Mouse (Mus musculus): ENCODE results near the gene Fgfr2. TPM values are rescaled to one million over a fixed set of nuclear protein-coding genes. Genes with fewer than 3 reads are reported as not detected.

The Fgfr2 gene
- polyA plus RNA-seq, 1 experiment from 2014 or later: 47.9 TPM

DNA sequence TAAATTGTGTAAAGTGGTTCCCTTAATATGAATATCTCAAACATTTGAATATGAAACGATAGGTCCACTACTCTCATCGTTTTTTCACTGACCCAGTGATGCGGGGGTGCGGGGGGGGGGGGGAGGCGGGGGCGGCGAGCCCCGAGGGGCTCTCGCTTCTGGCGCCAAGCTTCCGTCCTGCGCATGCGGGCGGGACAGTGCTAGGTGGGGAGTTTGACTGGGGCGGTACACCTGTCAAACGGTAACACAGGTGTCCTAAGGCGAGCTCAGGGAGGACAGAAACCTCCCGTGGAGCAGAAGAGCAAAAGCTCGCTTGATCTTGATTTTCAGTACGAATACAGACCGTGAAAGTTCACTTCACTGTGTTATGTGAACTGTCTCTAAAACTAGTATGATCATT, 2288.9 kb downstream of the Fgfr2 start:
- peak; percentile 95 for ATAC-seq
- Histone ChIP-seq H3K27me3 (peaks cover 54% of the 10 kb centered on the region), H3K9ac (no peak overlapping the region), H3K4me1 (peaks cover 33% of the 10 kb centered on the region), H3K36me3 (ENCODE audit: poor library complexity, severe bottlenecking) (no peaks in the 10 kb centered on the region), H3K4me2 (no peak overlapping the region), H3K4me3 (no peak overlapping the region), H3K27ac (no peak overlapping the region), H3K9me3 (replicated peaks) (no peaks in the 10 kb centered on the region)
- 8% methylated on average over 18 of the region's 21 CpGs for WGBS

GRCm38 (mm10) chr7:130831586-130831985, 2291.6 kb downstream of the Fgfr2 start:
- Histone ChIP-seq H3K4me3 (no peak overlapping the region), H3K4me2 (no peak overlapping the region), H3K9ac (no peak overlapping the region), H3K27me3 (peaks cover 40% of the 10 kb centered on the region), H3K9me3 (replicated peaks) (no peaks in the 10 kb centered on the region), H3K4me1 (peaks cover 15% of the 10 kb centered on the region), H3K27ac (no peak overlapping the region), H3K36me3 (ENCODE audit: poor library complexity, severe bottlenecking) (no peaks in the 10 kb centered on the region)
- no peak for ATAC-seq
- 87% methylated on average over 5 of the region's 5 CpGs for WGBS

DNA sequence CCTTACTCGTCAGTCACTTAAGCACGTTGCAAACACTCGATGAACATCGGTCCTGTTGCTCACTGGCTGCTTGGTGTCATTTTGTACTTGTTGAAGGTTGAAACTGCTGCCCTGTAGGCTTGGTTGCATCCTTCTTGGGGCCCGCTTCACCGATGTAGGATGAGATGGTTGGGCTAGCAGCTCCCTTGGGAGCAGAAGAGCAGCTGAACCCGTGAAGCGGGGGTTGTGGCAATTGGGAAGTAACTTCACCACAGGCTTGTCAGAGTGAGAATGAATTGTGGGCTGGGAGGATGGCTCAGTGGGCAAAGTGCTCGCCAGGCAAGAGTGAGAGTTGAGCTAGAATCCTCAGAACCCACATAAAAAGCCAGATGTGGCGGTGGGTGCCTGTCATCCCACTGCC, 2294.7 kb downstream of the Fgfr2 start:
- H3K4me1 ChIP-seq: no peaks in the 10 kb centered on the region
- WGBS: 85% methylated on average over 10 of the region's 10 CpGs
- no peak overlapping the region for H3K4me3 ChIP-seq
- H3K9ac ChIP-seq: no peak overlapping the region
- H3K4me2 ChIP-seq: no peak overlapping the region
- H3K36me3 ChIP-seq (ENCODE audit: poor library complexity, severe bottlenecking): no peaks in the 10 kb centered on the region
- no peak for ATAC-seq
- peaks cover 13% of the 10 kb centered on the region for H3K27me3 ChIP-seq
- no peaks in the 10 kb centered on the region for H3K9me3 ChIP-seq (replicated peaks)
- H3K27ac ChIP-seq: no peak overlapping the region

- no peak overlapping the region for H3K4me2 ChIP-seq
- H3K4me3 ChIP-seq: no peak overlapping the region
- no peak overlapping the region for H3K9ac ChIP-seq
- H3K4me1 ChIP-seq: no peaks in the 10 kb centered on the region
- peaks cover 8% of the 10 kb centered on the region for H3K27me3 ChIP-seq
- H3K36me3 ChIP-seq (ENCODE audit: poor library complexity, severe bottlenecking): no peaks in the 10 kb centered on the region
- no peak overlapping the region for H3K27ac ChIP-seq
- WGBS: 90% methylated on average over 9 of the region's 9 CpGs
- no peak for ATAC-seq
- H3K9me3 ChIP-seq (replicated peaks): no peaks in the 10 kb centered on the region
Measured at GRCm38 (mm10) chr7:130827844-130828403, 2295.2 kb downstream of the Fgfr2 start.

DNA sequence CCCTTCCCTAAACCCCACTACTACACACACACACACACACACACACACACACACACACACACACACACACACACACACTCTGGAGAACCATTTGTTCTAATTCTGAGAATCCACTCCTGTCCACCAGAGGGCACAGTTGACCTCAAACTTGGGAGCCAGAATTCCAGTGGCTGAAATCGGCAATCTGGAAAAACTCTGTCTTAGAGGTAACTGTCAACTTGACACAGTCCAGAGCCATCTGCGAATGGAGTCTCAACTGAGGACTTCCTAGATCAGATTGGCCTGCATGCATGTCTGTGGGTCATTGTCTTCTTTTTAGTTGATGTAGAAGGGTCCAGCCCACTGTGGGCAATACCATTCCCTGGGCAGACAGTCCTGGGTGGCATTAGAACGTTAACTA, 2295.7 kb downstream of the Fgfr2 start:
- peaks cover 3% of the 10 kb centered on the region for H3K27me3 ChIP-seq
- H3K4me1 ChIP-seq: no peaks in the 10 kb centered on the region
- no peak overlapping the region for H3K27ac ChIP-seq
- H3K36me3 ChIP-seq (ENCODE audit: poor library complexity, severe bottlenecking): no peaks in the 10 kb centered on the region
- H3K4me3 ChIP-seq: no peak overlapping the region
- H3K9me3 ChIP-seq (replicated peaks): no peaks in the 10 kb centered on the region
- no peak overlapping the region for H3K4me2 ChIP-seq
- no peak for ATAC-seq
- no peak overlapping the region for H3K9ac ChIP-seq
- 65% methylated on average over 3 of the region's 3 CpGs for WGBS

GRCm38 (mm10) chr7:130826343-130826742, 2296.8 kb downstream of the Fgfr2 start:
- no peak overlapping the region for H3K4me3 ChIP-seq
- WGBS: 82% methylated on average over 3 of the region's 3 CpGs
- no peak overlapping the region for H3K9ac ChIP-seq
- ATAC-seq: no peak
- H3K4me2 ChIP-seq: no peak overlapping the region
- no peaks in the 10 kb centered on the region; the same call in 1 of the 2 replicates for H3K27me3 ChIP-seq
- no peaks in the 10 kb centered on the region for H3K9me3 ChIP-seq (replicated peaks)
- no peak overlapping the region for H3K27ac ChIP-seq
- H3K36me3 ChIP-seq (ENCODE audit: poor library complexity, severe bottlenecking): no peaks in the 10 kb centered on the region
- no peaks in the 10 kb centered on the region for H3K4me1 ChIP-seq

DNA sequence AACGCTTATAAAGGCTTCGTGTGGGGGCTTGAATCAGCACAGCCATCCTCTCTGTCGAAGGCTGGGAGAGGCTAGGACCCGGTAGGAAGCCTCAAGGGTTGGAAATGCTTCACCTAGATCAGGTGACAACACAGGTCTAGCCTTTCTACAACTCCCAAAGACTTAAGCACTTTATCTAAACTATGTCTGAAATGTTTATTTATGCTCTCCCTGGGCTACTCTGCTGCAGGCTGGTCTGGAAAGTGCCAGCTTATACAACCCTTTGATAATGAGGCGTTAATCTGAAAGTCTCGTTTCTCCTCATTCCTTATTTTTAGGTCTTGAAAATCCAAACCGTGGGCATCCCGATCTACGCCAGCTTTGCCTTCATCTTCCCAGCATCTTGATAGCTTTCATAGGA, 2299.2 kb downstream of the Fgfr2 start:
- Histone ChIP-seq H3K27me3 (no peaks in the 10 kb centered on the region; the same call in 1 of the 2 replicates), H3K9me3 (replicated peaks) (no peaks in the 10 kb centered on the region), H3K9ac (no peak overlapping the region), H3K4me3 (no peak overlapping the region), H3K4me2 (no peak overlapping the region), H3K36me3 (ENCODE audit: poor library complexity, severe bottlenecking) (no peaks in the 10 kb centered on the region), H3K4me1 (no peaks in the 10 kb centered on the region), H3K27ac (no peak overlapping the region)
- WGBS: 85% methylated on average over 9 of the region's 9 CpGs
- no peak for ATAC-seq

GRCm38 (mm10) chr7:130819624-130820023, 2303.5 kb downstream of the Fgfr2 start:
- no peaks in the 10 kb centered on the region for H3K4me1 ChIP-seq
- no peak overlapping the region for H3K4me3 ChIP-seq
- no peaks in the 10 kb centered on the region for H3K27me3 ChIP-seq
- no peaks in the 10 kb centered on the region for H3K9me3 ChIP-seq (replicated peaks)
- no peak overlapping the region for H3K4me2 ChIP-seq
- WGBS: 69% methylated on average over 10 of the region's 10 CpGs
- H3K9ac ChIP-seq: no peak overlapping the region
- no peak for ATAC-seq
- no peaks in the 10 kb centered on the region for H3K36me3 ChIP-seq (ENCODE audit: poor library complexity, severe bottlenecking)
- H3K27ac ChIP-seq: no peak overlapping the region

DNA sequence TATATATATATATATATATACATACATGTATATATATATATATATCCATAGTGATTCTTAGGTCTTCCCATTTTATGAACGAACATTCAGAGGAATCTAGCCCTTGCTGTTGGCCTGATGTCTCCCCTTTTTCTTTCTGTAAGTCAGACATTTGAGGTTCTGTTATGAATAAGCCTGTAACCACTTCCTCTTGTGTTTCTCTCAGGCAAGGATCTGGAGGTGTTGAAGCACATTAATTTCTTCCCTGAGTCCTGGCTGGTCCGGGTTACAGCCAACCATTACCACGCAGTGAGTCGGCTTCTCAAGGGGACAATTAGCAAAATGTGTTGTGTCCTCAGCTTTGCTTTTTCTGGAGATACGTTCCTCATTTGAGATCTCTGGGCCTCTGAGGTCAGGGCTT, 2304.3 kb downstream of the Fgfr2 start:
- Histone ChIP-seq H3K9ac (no peak overlapping the region), H3K36me3 (ENCODE audit: poor library complexity, severe bottlenecking) (no peaks in the 10 kb centered on the region), H3K27ac (no peak overlapping the region), H3K4me2 (no peak overlapping the region), H3K4me3 (no peak overlapping the region), H3K4me1 (no peaks in the 10 kb centered on the region), H3K27me3 (no peaks in the 10 kb centered on the region), H3K9me3 (replicated peaks) (no peaks in the 10 kb centered on the region)
- no peak for ATAC-seq
- 89% methylated on average over 5 of the region's 5 CpGs for WGBS

DNA sequence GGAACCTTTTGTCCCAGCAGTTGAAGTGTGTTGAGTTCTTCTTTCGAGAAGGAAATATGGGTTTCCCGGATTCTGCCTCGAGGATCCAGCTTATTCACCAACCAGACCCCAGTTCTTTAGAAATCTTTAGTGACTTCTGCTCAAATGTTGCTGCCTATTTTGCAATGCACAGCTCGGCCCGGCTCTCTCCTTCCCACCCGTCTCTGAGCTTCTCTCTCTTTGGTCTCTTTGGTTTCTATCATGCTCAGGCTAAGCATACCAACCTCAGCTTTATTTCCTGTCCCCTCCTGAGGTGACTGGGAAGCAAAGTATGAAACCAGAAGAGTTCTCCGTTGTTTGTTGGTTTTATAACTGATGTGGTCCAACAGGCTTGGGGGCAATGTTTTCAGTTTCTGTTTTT, 2306.9 kb downstream of the Fgfr2 start:
- 89% methylated on average over 7 of the region's 7 CpGs for WGBS
- no peak for ATAC-seq
- no peaks in the 10 kb centered on the region for H3K27me3 ChIP-seq

GRCm38 (mm10) chr7:130815601-130816000, 2307.5 kb downstream of the Fgfr2 start:
- H3K9me3 ChIP-seq (replicated peaks): no peaks in the 10 kb centered on the region
- no peak overlapping the region for H3K27ac ChIP-seq
- no peak overlapping the region for H3K4me3 ChIP-seq
- 95% methylated on average over 10 of the region's 10 CpGs for WGBS
- H3K4me2 ChIP-seq: no peak overlapping the region
- ATAC-seq: no peak
- H3K4me1 ChIP-seq: no peaks in the 10 kb centered on the region
- no peaks in the 10 kb centered on the region for H3K27me3 ChIP-seq
- no peaks in the 10 kb centered on the region for H3K36me3 ChIP-seq (ENCODE audit: poor library complexity, severe bottlenecking)
- no peak overlapping the region for H3K9ac ChIP-seq

More for the DNA sequence above, 2306.9 kb downstream of the Fgfr2 start:
- no peak overlapping the region for H3K4me2 ChIP-seq
- no peak overlapping the region for H3K4me3 ChIP-seq
- no peaks in the 10 kb centered on the region for H3K36me3 ChIP-seq (ENCODE audit: poor library complexity, severe bottlenecking)
- H3K27ac ChIP-seq: no peak overlapping the region
- H3K9ac ChIP-seq: no peak overlapping the region
- H3K9me3 ChIP-seq (replicated peaks): no peaks in the 10 kb centered on the region
- H3K4me1 ChIP-seq: no peaks in the 10 kb centered on the region

GRCm38 (mm10) chr7:130812407-130812806, 2310.7 kb downstream of the Fgfr2 start:
- no peaks in the 10 kb centered on the region for H3K27me3 ChIP-seq
- no peaks in the 10 kb centered on the region for H3K4me1 ChIP-seq
- 44% methylated on average over 16 of the region's 16 CpGs for WGBS
- H3K4me2 ChIP-seq: no peak overlapping the region
- no peaks in the 10 kb centered on the region for H3K9me3 ChIP-seq (replicated peaks)
- no peak overlapping the region for H3K27ac ChIP-seq
- H3K4me3 ChIP-seq: no peak overlapping the region
- no peak for ATAC-seq
- no peaks in the 10 kb centered on the region for H3K36me3 ChIP-seq (ENCODE audit: poor library complexity, severe bottlenecking)
- H3K9ac ChIP-seq: no peak overlapping the region

DNA sequence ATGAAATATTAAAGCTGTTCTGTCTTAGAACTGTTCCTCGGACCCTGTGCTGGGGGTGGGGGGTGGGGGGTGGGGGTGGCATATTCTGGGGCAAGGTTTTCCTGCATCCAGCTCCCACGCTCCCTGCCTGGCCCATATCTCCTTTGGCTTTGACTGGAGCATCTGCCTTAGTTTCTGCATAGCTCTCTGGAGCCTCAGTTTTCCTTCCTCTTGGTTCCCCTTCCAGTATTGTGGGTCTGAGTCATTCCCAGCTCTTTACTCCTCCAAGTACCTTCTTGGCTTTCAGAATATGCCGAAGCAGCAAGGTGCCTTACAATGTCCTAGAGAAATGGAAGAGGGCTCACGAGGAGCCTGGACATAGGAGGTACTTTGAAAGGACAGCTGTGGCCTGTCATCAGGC, 2312.9 kb downstream of the Fgfr2 start:
- no peaks in the 10 kb centered on the region for H3K4me1 ChIP-seq
- no peak overlapping the region for H3K9ac ChIP-seq
- H3K27me3 ChIP-seq: no peaks in the 10 kb centered on the region
- no peaks in the 10 kb centered on the region for H3K9me3 ChIP-seq (replicated peaks)
- no peak overlapping the region for H3K4me2 ChIP-seq
- no peak overlapping the region for H3K4me3 ChIP-seq
- no peak for ATAC-seq
- H3K36me3 ChIP-seq (ENCODE audit: poor library complexity, severe bottlenecking): no peaks in the 10 kb centered on the region
- WGBS: 89% methylated on average over 4 of the region's 4 CpGs
- H3K27ac ChIP-seq: no peak overlapping the region

Data from forebrain, embryonic 13.5 days (tissue).